Mouse (Mus musculus) forebrain, embryonic 15.5 days (tissue): ENCODE results near the gene Srp54a. TPM values are rescaled to one million over a fixed set of nuclear protein-coding genes. Genes with fewer than 3 reads are reported as not detected.
"Not testable (repeated sequence)": the region's sequence is repeated elsewhere in the genome, so short reads cannot be mapped to it uniquely, and the experiment has no call there.

Experiments
- ATAC-seq: fragments of 200-750 bp; cut with Nextera tagmentation; replicated peaks from 2 replicates; pipeline ENCODE4 v1.8.0; 2017; ENCODE audit warnings: mild to moderate bottlenecking, moderate TSS enrichment, moderate library complexity
- H3K27ac ChIP-seq: fragments of 300-500 bp; sonication (generic); replicated peaks from 2 replicates; pipeline ENCODE4 v1.5.1; 2015; ENCODE audit warnings: mild to moderate bottlenecking, inconsistent platforms
- H3K27me3 ChIP-seq: fragments of 300-500 bp; sonication (generic); 2 replicates; pipeline ENCODE4 v1.6.1; 2015; ENCODE audit warnings: inconsistent platforms
- H3K36me3 ChIP-seq: fragments of 300-500 bp; sonication (generic); 2 replicates; pipeline ENCODE4 v1.6.1; 2015; ENCODE audit warnings: mild to moderate bottlenecking, inconsistent platforms
- H3K4me1 ChIP-seq: fragments of 300-500 bp; sonication (generic); 2 replicates; pipeline ENCODE4 v1.6.1; 2015; ENCODE audit warnings: inconsistent platforms
- H3K4me2 ChIP-seq: fragments of 300-500 bp; sonication (generic); replicated peaks from 2 replicates; pipeline ENCODE4 v1.6.1; 2015; ENCODE audit warnings: mild to moderate bottlenecking, inconsistent platforms
- H3K4me3 ChIP-seq: fragments of 300-500 bp; sonication (generic); 2 replicates; pipeline ENCODE4 v1.5.1; 2015; ENCODE audit warnings: mild to moderate bottlenecking, inconsistent platforms
- H3K9ac ChIP-seq: fragments of 300-500 bp; sonication (generic); replicated peaks from 2 replicates; pipeline ENCODE4 v1.6.1; 2015; ENCODE audit warnings: mild to moderate bottlenecking, inconsistent platforms
- H3K9me3 ChIP-seq: fragments of 300-500 bp; sonication (generic); 2 replicates; pipeline ENCODE4 v1.6.1; 2016; ENCODE audit warnings: inconsistent platforms
- WGBS: fragments of 180-500 bp; shearing (Covaris S2); methylation state at CpG from one replicate; pipeline ENCODE4 v1.1.7; 2015; ENCODE audit warnings: mixed read lengths; 5-methylcytosine and 5-hydroxymethylcytosine counted together
- polyA plus RNA-seq: library from polyadenylated mRNA; unstranded; fragments of >200 nt; fragmentation: Nextera tagmentation; extraction: Ambion mirVana; gene quantifications from 2 replicates; pipeline ENCODE4 v1.2.1, GENCODE M21; 2015

Gene Srp54a
- polyA plus RNA-seq = 203 and 213 TPM in 2 replicates

- Histone ChIP-seq H3K27ac (peak within 1 kb of the TSS; percentile 89), H3K4me3 (peak within 1 kb of the TSS; percentile 83), H3K4me2 (peak within 1 kb of the TSS; percentile 55), H3K9ac (peak within 1 kb of the TSS; percentile 78)
- not testable (repeated sequence) for H3K4me1 ChIP-seq, H3K27me3 ChIP-seq, H3K36me3 ChIP-seq, H3K9me3 ChIP-seq
- WGBS = under 1% methylated on average over 60 of the region's 60 CpGs
- peak; percentile 99 for ATAC-seq
Measured at GRCm38 (mm10) chr12:55079726-55080600, at the start of gene Srp54a, which contains the start of gene 2700097O09Rik. TSS of gene Srp54a (plus strand) at chr12:55080262. TSS of gene 2700097O09Rik (minus strand) at chr12:55080110.

GRCm38 (mm10) chr12:55041011-55041410 is 39.1 kb upstream of the Srp54a start:
- Histone ChIP-seq H3K4me2 (no peak overlapping the region), H3K27ac (no peak overlapping the region), H3K36me3 (0 out of 2 replicates have a peak, but pooled peaks cover 2% of the 10 kb centered on the region), H3K27me3 (no peaks in the 10 kb centered on the region), H3K9me3 (no peaks in the 10 kb centered on the region), H3K4me1 (no peaks in the 10 kb centered on the region), H3K9ac (no peak overlapping the region), H3K4me3 (no peak overlapping the region)
- 87% methylated on average over 15 of the region's 15 CpGs for WGBS
- ATAC-seq = no peak

DNA sequence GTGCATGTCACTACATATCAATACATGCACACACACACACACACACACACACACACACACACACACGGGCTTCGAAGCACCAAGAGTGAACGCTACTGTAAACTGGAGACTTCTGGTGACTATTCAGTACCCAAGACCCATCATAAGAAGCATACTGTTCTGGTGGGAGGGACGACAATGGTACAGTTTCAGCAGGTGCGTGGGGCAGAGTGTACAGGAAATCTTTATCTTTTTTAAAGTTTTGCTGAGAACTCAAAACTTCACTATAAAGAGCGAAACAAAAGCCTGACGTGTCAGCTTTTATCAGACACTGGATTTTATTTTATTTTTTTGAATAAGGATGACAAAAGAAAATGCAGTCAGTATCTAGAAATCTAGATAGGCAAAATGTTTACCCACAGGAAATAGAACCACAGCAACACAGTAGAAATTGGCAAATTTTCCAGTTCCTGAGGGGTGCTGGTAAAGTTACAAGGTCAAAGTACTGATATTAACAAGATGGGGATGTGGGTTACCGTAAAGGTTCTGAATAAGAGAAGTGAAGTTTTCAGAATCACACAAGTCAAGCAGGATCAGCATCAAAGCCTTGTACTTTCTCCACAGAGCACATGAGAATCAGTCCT is 30.2 kb upstream of the Srp54a start:
- no peak for ATAC-seq

GRCm38 (mm10) chr12:55051210-55052173 is 28.6 kb upstream of the Srp54a start:
- no peaks in the 10 kb centered on the region for H3K27me3 ChIP-seq
- H3K4me1 ChIP-seq = no peaks in the 10 kb centered on the region
- H3K4me3 ChIP-seq = no peak overlapping the region
- no peaks in the 10 kb centered on the region for H3K9me3 ChIP-seq
- H3K9ac ChIP-seq = no peak overlapping the region
- WGBS = 94% methylated on average over 8 of the region's 8 CpGs
- H3K27ac ChIP-seq = no peak overlapping the region
- ATAC-seq = no peak
- H3K4me2 ChIP-seq = no peak overlapping the region
- H3K36me3 ChIP-seq = 0 out of 2 replicates have a peak, but pooled peaks cover 2% of the 10 kb centered on the region

More for the DNA sequence above, 30.2 kb upstream of the Srp54a start:
- Histone ChIP-seq H3K27me3 (no peaks in the 10 kb centered on the region), H3K4me2 (no peak overlapping the region), H3K4me3 (no peak overlapping the region), H3K27ac (no peak overlapping the region), H3K9me3 (no peaks in the 10 kb centered on the region), H3K36me3 (0 out of 2 replicates have a peak, but pooled peaks cover 9% of the 10 kb centered on the region), H3K9ac (no peak overlapping the region), H3K4me1 (no peaks in the 10 kb centered on the region)
- 97% methylated on average over 8 of the region's 8 CpGs for WGBS

DNA sequence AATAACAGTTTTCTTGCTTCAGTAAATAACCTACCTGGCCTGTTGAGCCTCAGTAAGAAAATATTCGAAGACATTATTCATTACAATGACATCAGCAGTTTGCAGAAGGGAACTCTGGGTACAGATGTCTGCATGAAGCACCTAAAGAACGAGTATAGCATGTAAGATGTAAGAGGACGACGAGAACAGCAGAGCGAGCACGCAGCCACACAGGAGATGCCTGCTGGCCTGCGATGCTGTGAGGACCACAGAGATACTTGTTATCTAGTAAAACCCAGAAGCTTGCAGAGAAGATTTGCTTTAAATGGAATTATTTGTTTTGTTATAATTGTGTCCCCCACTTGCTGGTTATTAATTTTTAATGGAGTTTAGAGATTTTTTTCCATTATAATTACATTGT is 26.8 kb upstream of the Srp54a start:
- Histone ChIP-seq H3K36me3 (no peaks in the 10 kb centered on the region), H3K27me3 (no peaks in the 10 kb centered on the region), H3K27ac (no peak overlapping the region), H3K9ac (no peak overlapping the region), H3K4me1 (no peaks in the 10 kb centered on the region), H3K9me3 (no peaks in the 10 kb centered on the region), H3K4me2 (no peak overlapping the region), H3K4me3 (no peak overlapping the region)
- 94% methylated on average over 7 of the region's 7 CpGs for WGBS
- no peak for ATAC-seq

GRCm38 (mm10) chr12:55054551-55055241 is 25.4 kb upstream of the Srp54a start:
- H3K9ac ChIP-seq = no peak overlapping the region
- ATAC-seq = no peak
- H3K27me3 ChIP-seq = no peaks in the 10 kb centered on the region
- no peaks in the 10 kb centered on the region for H3K9me3 ChIP-seq
- no peak overlapping the region for H3K4me3 ChIP-seq
- WGBS = 88% methylated on average over 2 of the region's 2 CpGs
- H3K4me1 ChIP-seq = no peaks in the 10 kb centered on the region
- no peak overlapping the region for H3K4me2 ChIP-seq
- no peaks in the 10 kb centered on the region for H3K36me3 ChIP-seq
- no peak overlapping the region for H3K27ac ChIP-seq

DNA sequence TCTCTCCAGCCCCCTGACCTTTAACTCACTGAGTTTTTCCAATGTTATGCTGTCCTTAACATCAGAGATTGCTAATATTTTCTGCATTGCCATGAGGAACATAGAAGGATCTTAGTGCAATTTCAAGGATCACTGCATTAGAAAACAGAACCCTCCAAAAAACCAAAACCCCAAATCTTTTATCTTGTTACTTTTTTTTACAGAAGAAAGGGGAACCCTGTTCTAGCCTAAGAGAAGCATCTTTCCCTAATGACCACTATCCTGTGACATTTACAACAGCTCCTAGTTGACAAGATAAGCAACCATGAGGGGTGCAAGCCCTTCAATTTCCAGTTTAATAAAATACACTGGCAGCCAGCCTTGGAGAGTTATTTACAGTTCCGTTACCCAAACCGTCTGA is 23.4 kb upstream of the Srp54a start:
- WGBS = 96% methylated on average over 2 of the region's 2 CpGs
- no peak for ATAC-seq
- Histone ChIP-seq H3K36me3 (0 out of 2 replicates have a peak, but pooled peaks cover 2% of the 10 kb centered on the region), H3K27me3 (no peaks in the 10 kb centered on the region), H3K4me3 (no peak overlapping the region), H3K27ac (no peak overlapping the region), H3K4me2 (no peak overlapping the region), H3K9me3 (no peaks in the 10 kb centered on the region), H3K9ac (no peak overlapping the region), H3K4me1 (no peaks in the 10 kb centered on the region)

- Histone ChIP-seq H3K27ac (no peak overlapping the region), H3K4me2 (no peak overlapping the region), H3K27me3 (no peaks in the 10 kb centered on the region), H3K9ac (no peak overlapping the region), H3K4me3 (no peak overlapping the region), H3K9me3 (no peaks in the 10 kb centered on the region), H3K36me3 (0 out of 2 replicates have a peak, but pooled peaks cover 2% of the 10 kb centered on the region), H3K4me1 (no peaks in the 10 kb centered on the region)
- no peak for ATAC-seq
- 74% methylated on average over 6 of the region's 6 CpGs for WGBS
Measured at GRCm38 (mm10) chr12:55058865-55059615, 21.0 kb upstream of the Srp54a start.

DNA sequence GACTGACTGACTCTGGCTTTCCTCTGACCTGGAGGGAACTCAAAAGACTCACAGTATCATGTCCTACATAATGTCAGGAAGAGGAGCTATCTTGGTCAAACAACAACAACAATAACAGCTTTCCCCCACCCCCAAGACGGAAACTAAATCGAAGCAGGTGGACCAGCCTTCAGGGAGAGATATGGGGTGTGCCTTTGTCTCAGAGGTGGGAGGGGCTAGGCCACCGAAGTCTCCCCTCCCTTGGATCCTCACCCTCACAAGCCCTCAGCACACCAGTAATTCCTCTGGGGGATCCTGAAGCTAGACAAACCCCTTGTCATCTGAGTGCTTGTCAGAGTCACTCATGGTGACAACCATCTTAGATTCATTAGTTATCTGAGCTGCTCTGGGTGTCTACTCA is 20.2 kb upstream of the Srp54a start:
- Histone ChIP-seq H3K9me3 (no peaks in the 10 kb centered on the region), H3K4me3 (no peak overlapping the region), H3K4me1 (no peaks in the 10 kb centered on the region), H3K9ac (no peak overlapping the region), H3K27me3 (no peaks in the 10 kb centered on the region), H3K4me2 (no peak overlapping the region), H3K27ac (no peak overlapping the region), H3K36me3 (0 out of 2 replicates have a peak, but pooled peaks cover 2% of the 10 kb centered on the region)
- 84% methylated on average over 3 of the region's 3 CpGs for WGBS
- ATAC-seq = no peak

DNA sequence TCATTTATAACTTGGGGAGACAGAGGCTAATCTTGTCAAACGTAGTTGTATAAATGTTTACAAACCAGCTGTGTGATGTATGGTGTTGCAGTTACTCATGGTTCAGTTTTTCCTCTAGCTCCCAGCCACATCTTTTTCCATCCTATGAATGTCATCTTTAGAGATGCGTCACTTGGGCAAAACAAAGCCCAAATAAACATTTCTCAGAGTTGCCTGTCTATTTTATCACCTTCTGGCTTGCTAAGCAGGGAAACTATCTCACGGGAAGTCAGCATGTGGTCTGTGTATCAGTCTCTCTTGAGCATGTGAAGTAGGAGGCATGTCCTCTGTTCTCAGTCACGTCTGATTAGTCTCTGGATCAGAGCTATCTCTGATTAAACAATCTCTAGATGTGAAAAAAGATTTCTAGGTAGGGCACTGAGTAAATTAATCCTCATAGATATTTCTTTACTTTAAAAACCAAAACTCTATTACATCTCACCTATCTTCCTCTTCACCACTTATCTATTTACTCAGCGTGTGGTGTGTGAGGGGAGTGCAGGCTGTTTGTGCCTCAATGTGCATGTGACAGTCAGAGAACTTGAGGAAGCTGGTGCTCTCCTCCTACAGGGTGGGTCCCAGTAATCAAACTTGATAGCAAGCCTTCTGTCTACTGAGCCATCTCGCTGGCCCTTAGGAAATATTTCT is 19.7 kb upstream of the Srp54a start:
- H3K4me3 ChIP-seq = no peak overlapping the region
- H3K27me3 ChIP-seq = no peaks in the 10 kb centered on the region
- H3K9me3 ChIP-seq = no peaks in the 10 kb centered on the region
- no peak overlapping the region for H3K4me2 ChIP-seq
- no peaks in the 10 kb centered on the region for H3K4me1 ChIP-seq
- 0 out of 2 replicates have a peak, but pooled peaks cover 2% of the 10 kb centered on the region for H3K36me3 ChIP-seq
- H3K9ac ChIP-seq = no peak overlapping the region
- WGBS = 91% methylated on average over 6 of the region's 6 CpGs
- ATAC-seq = no peak
- no peak overlapping the region for H3K27ac ChIP-seq
